Mouse (Mus musculus): Measurements from ENCODE around the gene Slc25a25. TPM values are rescaled to one million over a fixed set of nuclear protein-coding genes. Genes with fewer than 3 reads are reported as not detected.

Gene Slc25a25
- total and polyA plus RNA-seq, 3 experiments, result 6.6 to 10.0 (median 9.8) TPM

DNA sequence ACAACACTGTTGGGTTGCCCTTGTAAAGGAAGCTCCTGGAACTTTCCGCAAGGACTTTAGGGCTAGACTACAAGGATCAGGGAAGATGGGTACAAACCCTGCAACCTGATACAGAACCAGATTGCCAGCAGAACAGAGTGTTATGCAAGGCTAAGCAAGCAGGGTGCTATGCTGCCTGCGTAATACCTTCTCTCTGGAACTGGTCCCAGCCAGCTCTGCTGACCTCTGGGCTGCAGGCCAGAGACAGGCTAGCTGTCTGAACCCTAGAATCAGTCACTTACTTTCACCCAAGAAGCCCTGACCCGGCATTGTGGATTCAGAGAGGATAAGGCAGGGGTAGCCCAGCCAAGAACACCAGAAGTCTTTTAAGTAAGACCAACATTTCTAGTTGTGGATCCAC is 31.9 kb downstream of the Slc25a25 start:
- dilution Hi-C loops (cut with MboI; ENCODE audit: extremely low pct_ligation_motif_present, extremely low pct_unique_long_range_greater_than_20kb, low sequenced_read_pairs), result no loop called here
- Histone ChIP-seq H3K36me3 (replicated peaks in 1 of 2; ENCODE audit: control insufficient read depth in 1 of 2, insufficient read depth in 1 of 2, low read length in 1 of 2) (peaks cover 56 to 69% of the 10 kb centered on the region in 2 experiments), H3K4me2 (ENCODE audit: insufficient read depth, low read depth, poor library complexity, severe bottlenecking) (no peak overlapping the region), H3K79me2 (replicated peaks; ENCODE audit: control insufficient read depth, extremely low read depth, insufficient read depth, poor library complexity, severe bottlenecking) (no peaks in the 10 kb centered on the region), H3K4me1 (ENCODE audit: control insufficient read depth in 1 of 2, insufficient read depth in 2 of 2) (peaks cover 8 to 32% of the 10 kb centered on the region in 2 experiments), H3K4me3 (replicated peaks in 1 of 3; ENCODE audit: low read depth in 2 of 3, low read length in 2 of 3, poor library complexity in 1 of 3) (no peak overlapping the region), H3K9ac (ENCODE audit: insufficient read depth, low read depth) (no peak overlapping the region), H3K9me3 (replicated peaks; ENCODE audit: low read length) (no peaks in the 10 kb centered on the region), H3K27ac (ENCODE audit: insufficient read depth, low read depth) (no peak overlapping the region), H3K27me3 (replicated peaks) (no peaks in the 10 kb centered on the region)
- in situ Hi-C loops (cut with MboI; ENCODE audit: low pct_ligation_motif_present, low pct_unique_long_range_greater_than_20kb, low sequenced_read_pairs), result loop anchor here (5.0 kb wide), 1 partner anchor 33 kb away; the partner anchor contains the start of genes Naif1 and Slc25a25
- no peak for DNase-seq (ENCODE audit: extremely low read depth)
- no peak for TF ChIP-seq NRF1 (IDR thresholded peaks at IDR 0.05; ENCODE audit: low read depth, low read length)
- no peak for TF ChIP-seq USF2 (conservative IDR thresholded peaks at IDR 0.05; ENCODE audit: low read depth, low read length)
- no peak for TF ChIP-seq POLR2A (IDR thresholded peaks at IDR 0.05; ENCODE audit: low read depth, low read length)
- TF ChIP-seq JUND (conservative IDR thresholded peaks at IDR 0.05; ENCODE audit: low read depth, low read length), result no peak
- no peak for TF ChIP-seq HCFC1 (IDR thresholded peaks at IDR 0.05; ENCODE audit: low read depth, low read length)
- no peak for TF ChIP-seq MYC (IDR thresholded peaks at IDR 0.05; ENCODE audit: low read depth, low read length)

DNA sequence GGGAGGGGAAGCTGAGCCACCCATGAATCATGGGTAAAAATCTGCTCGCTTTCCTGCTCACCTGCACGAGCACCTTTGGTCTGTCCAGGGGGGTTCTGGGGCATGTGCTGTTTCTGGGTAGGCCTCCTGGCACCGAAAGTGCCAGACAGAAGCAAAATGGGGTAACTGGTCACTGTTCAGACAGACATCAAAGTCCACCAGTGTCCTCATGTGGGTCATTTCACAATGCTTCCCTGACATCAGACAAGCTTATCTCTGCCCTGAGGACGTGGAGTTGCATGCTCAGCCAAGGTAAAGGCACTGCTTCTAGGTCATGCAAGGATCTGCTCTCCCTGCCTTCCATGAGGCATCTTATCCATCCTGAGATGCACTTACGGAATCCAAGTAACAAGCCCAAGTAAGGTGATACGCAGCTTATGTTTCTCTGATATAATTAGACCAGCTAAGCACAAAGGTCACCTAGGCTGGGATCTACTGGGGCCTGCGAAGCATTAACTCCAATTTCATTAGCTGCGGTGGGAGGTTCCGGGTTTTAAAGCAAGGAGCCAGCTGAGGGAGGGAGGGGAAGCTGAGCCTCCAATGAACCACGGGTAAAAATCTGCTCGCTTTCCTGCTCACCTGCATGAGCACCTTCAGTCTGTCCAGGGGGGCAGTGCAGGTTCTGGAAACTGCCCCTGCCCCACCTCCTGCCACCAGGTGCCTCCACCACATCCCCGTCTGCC is 32.7 kb downstream of the Slc25a25 start:
- Histone ChIP-seq H3K4me1 (ENCODE audit: control insufficient read depth in 1 of 2, insufficient read depth in 2 of 2) (peaks cover 6 to 24% of the 10 kb centered on the region in 2 experiments), H3K4me2 (ENCODE audit: insufficient read depth, low read depth, poor library complexity, severe bottlenecking) (no peak overlapping the region), H3K27ac (ENCODE audit: insufficient read depth, low read depth) (no peak overlapping the region), H3K27me3 (replicated peaks) (no peaks in the 10 kb centered on the region), H3K4me3 (replicated peaks in 1 of 3; ENCODE audit: low read depth in 2 of 3, low read length in 2 of 3, poor library complexity in 1 of 3) (no peak overlapping the region), H3K9ac (ENCODE audit: insufficient read depth, low read depth) (no peak overlapping the region), H3K36me3 (replicated peaks in 1 of 2; ENCODE audit: control insufficient read depth in 1 of 2, insufficient read depth in 1 of 2, low read length in 1 of 2) (peaks cover 59 to 76% of the 10 kb centered on the region in 2 experiments), H3K9me3 (replicated peaks; ENCODE audit: low read length) (no peaks in the 10 kb centered on the region), H3K79me2 (replicated peaks; ENCODE audit: control insufficient read depth, extremely low read depth, insufficient read depth, poor library complexity, severe bottlenecking) (no peaks in the 10 kb centered on the region)
- no peak for DNase-seq (ENCODE audit: extremely low read depth)
- dilution Hi-C loops (cut with MboI; ENCODE audit: extremely low pct_ligation_motif_present, extremely low pct_unique_long_range_greater_than_20kb, low sequenced_read_pairs) (no loop called here), in situ Hi-C loops (cut with MboI; ENCODE audit: low pct_ligation_motif_present, low pct_unique_long_range_greater_than_20kb, low sequenced_read_pairs) (loop anchor here (5.0 kb wide), 1 partner anchor 34 kb away; the partner anchor contains the start of genes Naif1 and Slc25a25)
- TF ChIP-seq POLR2AphosphoS2 (IDR thresholded peaks at IDR 0.05; ENCODE audit: low read depth, low read length) (no peak), MAX (IDR thresholded peaks at IDR 0.05; ENCODE audit: low read length) (no peak), E2F4 (IDR thresholded peaks at IDR 0.05; ENCODE audit: insufficient replicate concordance, low read depth, low read length) (no peak), MEF2A (IDR thresholded peaks at IDR 0.05; ENCODE audit: borderline replicate concordance, low read depth, low read length) (no peak)

DNA sequence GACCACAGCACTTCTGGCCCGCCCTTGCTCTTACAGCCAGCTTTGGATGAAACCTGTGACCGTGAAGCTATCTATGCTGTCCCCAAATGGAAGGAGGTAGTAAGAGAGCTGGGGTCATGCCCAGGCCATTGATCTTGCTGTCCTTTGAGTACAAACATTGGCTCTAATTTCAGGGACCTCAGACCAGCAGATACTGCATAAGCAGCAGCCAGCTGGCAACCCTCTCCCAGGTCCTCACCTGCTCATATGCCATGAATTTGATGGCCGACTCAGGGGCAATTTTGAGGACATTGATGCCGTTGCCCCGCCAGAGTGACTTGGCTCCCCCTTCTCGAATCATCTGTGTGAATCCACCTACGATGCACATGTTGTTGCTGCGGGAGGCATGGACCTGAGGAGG is 33.8 kb downstream of the Slc25a25 start:
- Histone ChIP-seq H3K27me3 (replicated peaks) (no peaks in the 10 kb centered on the region), H3K79me2 (replicated peaks; ENCODE audit: control insufficient read depth, extremely low read depth, insufficient read depth, poor library complexity, severe bottlenecking) (no peaks in the 10 kb centered on the region), H3K27ac (ENCODE audit: insufficient read depth, low read depth) (no peak overlapping the region), H3K4me3 (replicated peaks in 1 of 3; ENCODE audit: low read depth in 2 of 3, low read length in 2 of 3, poor library complexity in 1 of 3) (no peak overlapping the region), H3K36me3 (replicated peaks in 1 of 2; ENCODE audit: control insufficient read depth in 1 of 2, insufficient read depth in 1 of 2, low read length in 1 of 2) (peaks cover 59 to 79% of the 10 kb centered on the region in 2 experiments), H3K9me3 (replicated peaks; ENCODE audit: low read length) (no peaks in the 10 kb centered on the region), H3K4me1 (ENCODE audit: control insufficient read depth in 1 of 2, insufficient read depth in 2 of 2) (peaks cover 5 to 13% of the 10 kb centered on the region in 2 experiments), H3K9ac (ENCODE audit: insufficient read depth, low read depth) (no peak overlapping the region), H3K4me2 (ENCODE audit: insufficient read depth, low read depth, poor library complexity, severe bottlenecking) (no peak overlapping the region)
- no peak for DNase-seq (ENCODE audit: extremely low read depth)
- in situ Hi-C loops (cut with MboI; ENCODE audit: low pct_ligation_motif_present, low pct_unique_long_range_greater_than_20kb, low sequenced_read_pairs) (loop anchor here (5.0 kb wide), 1 partner anchor 35 kb away; the partner anchor contains the start of genes Naif1 and Slc25a25), dilution Hi-C loops (cut with MboI; ENCODE audit: extremely low pct_ligation_motif_present, extremely low pct_unique_long_range_greater_than_20kb, low sequenced_read_pairs) (no loop called here)
- TF ChIP-seq RAD21 (IDR thresholded peaks at IDR 0.05; ENCODE audit: low read depth, low read length) (no peak), MEF2A (IDR thresholded peaks at IDR 0.05; ENCODE audit: borderline replicate concordance, low read depth, low read length) (no peak), GABPA (IDR thresholded peaks at IDR 0.05; ENCODE audit: insufficient replicate concordance, low read depth, low read length) (no peak), KAT2A (IDR thresholded peaks at IDR 0.05; ENCODE audit: insufficient replicate concordance, low read length) (no peak), JUND (conservative IDR thresholded peaks at IDR 0.05; ENCODE audit: low read depth, low read length) (no peak), UBTF (IDR thresholded peaks at IDR 0.05; ENCODE audit: low read depth, low read length) (no peak), ZKSCAN1 (IDR thresholded peaks at IDR 0.05; ENCODE audit: borderline replicate concordance, low read depth, low read length) (no peak), JUN (IDR thresholded peaks at IDR 0.05; ENCODE audit: insufficient read depth, low read depth, low read length) (no peak), RCOR1 (conservative IDR thresholded peaks at IDR 0.05; ENCODE audit: low read depth, low read length) (no peak), CHD1 (IDR thresholded peaks at IDR 0.05; ENCODE audit: low read depth, low read length) (no peak), POLR2A (IDR thresholded peaks at IDR 0.05; ENCODE audit: low read depth, low read length) (no peak), MYC (IDR thresholded peaks at IDR 0.05; ENCODE audit: low read depth, low read length) (no peak), POLR2AphosphoS2 (IDR thresholded peaks at IDR 0.05; ENCODE audit: low read depth, low read length) (no peak), MAZ (IDR thresholded peaks at IDR 0.05; ENCODE audit: low read depth, low read length) (no peak), ZNF384 (IDR thresholded peaks at IDR 0.05; ENCODE audit: low read depth, low read length) (no peak), BHLHE40 (IDR thresholded peaks at IDR 0.05; ENCODE audit: low read depth, low read length) (no peak), HCFC1 (IDR thresholded peaks at IDR 0.05; ENCODE audit: low read depth, low read length) (no peak), NELFE (IDR thresholded peaks at IDR 0.05; ENCODE audit: low read depth, low read length) (no peak), ZC3H11A (IDR thresholded peaks at IDR 0.05; ENCODE audit: low read depth, low read length) (no peak)
